In genomic region chr8:79606225-79606624, GRCm38 (mm10) we compare ENCODE assay signal across 12 mouse cellular contexts. TPM values are rescaled to one million over a fixed set of nuclear protein-coding genes. Genes with fewer than 3 reads are reported as not detected.
DNase-seq lines count a peak whose midpoint lies in the region; ATAC-seq and TF ChIP-seq lines count a peak whose summit lies in the region.
"Had no signal": no experiment of that assay in that cellular context is flagged by ENCODE, and none has a peak within 500 bp of the region (broad histone marks: within the 10 kb centered on the region; RNA-seq: fewer than 3 reads in every experiment).

No protein-coding gene starts in this region.

- TF ChIP-seq POLR2A in lung, adult 2 months (IDR thresholded peaks at IDR 0.05; ENCODE audit: borderline replicate concordance, extremely low read depth, low read depth, low read length) = no peak
- TF ChIP-seq POLR2A in MEL (IDR thresholded peaks at IDR 0.05; ENCODE audit: control insufficient read depth in 1 of 2, insufficient read depth in 1 of 2, low read depth in 1 of 2, low read length in 2 of 2, poor library complexity in 1 of 2) = no peak

- no peaks in the 10 kb centered on the region for H3K79me2 ChIP-seq in MEL (ENCODE audit: control insufficient read depth, insufficient read depth, low read length, poor library complexity)

- peak; percentile 24; the same call in 1 of the 2 replicates for TF ChIP-seq CTCF in hindbrain, postnatal 0 days (IDR thresholded peaks at IDR 0.05; ENCODE audit: low read depth)
- peak; percentile 38 for TF ChIP-seq CTCF in lung, postnatal 0 days (IDR thresholded peaks at IDR 0.05)
- no peak for TF ChIP-seq CTCF in lung, adult 2 months (IDR thresholded peaks at IDR 0.05; ENCODE audit: insufficient read depth, low read length)
- peak; percentile 39 to 50 (median 40); a peak in 5 of 6 replicates for TF ChIP-seq CTCF in MEL (IDR thresholded peaks at IDR 0.05 in 2 of 3, conservative IDR thresholded peaks at IDR 0.05 in 1 of 3; ENCODE audit: control insufficient read depth in 1 of 3, insufficient read depth in 1 of 3, low read depth in 2 of 3, low read length in 3 of 3, poor library complexity in 1 of 3, severe bottlenecking in 1 of 3)

- ATAC-seq in hindbrain, postnatal 0 days = no peak
- no peak for ATAC-seq in hindbrain, embryonic 16.5 days
- no peak for ATAC-seq in lung, postnatal 0 days

- no peak overlapping the region for H3K4me2 ChIP-seq in hindbrain, postnatal 0 days (ENCODE audit: low read depth, low read length)
- no peak overlapping the region for H3K4me2 ChIP-seq in hindbrain, embryonic 16.5 days (ENCODE audit: low read length)
- no peak overlapping the region for H3K4me2 ChIP-seq in lung, postnatal 0 days (replicated peaks; ENCODE audit: low read depth, low read length)
- H3K4me2 ChIP-seq: limb, embryonic 15.5 days; midbrain, embryonic 11.5 days; stomach, embryonic 15.5 days had no signal

- no peaks in the 10 kb centered on the region for H3K27me3 ChIP-seq in hindbrain, postnatal 0 days (ENCODE audit: insufficient read depth, low read length)
- no peaks in the 10 kb centered on the region for H3K27me3 ChIP-seq in hindbrain, embryonic 16.5 days (replicated peaks; ENCODE audit: control insufficient read depth, insufficient read depth, low read length)
- no peaks in the 10 kb centered on the region for H3K27me3 ChIP-seq in lung, postnatal 0 days (replicated peaks; ENCODE audit: insufficient read depth, low read length)
- H3K27me3 ChIP-seq in MEL (ENCODE audit: control insufficient read depth in 1 of 2, insufficient read depth in 2 of 2, low read length in 2 of 2) = no peaks in the 10 kb centered on the region
- H3K27me3 ChIP-seq in splenic B cell, adult 2 months (ENCODE audit: control insufficient read depth, insufficient read depth, low read length, poor library complexity, severe bottlenecking) = no peaks in the 10 kb centered on the region
- H3K27me3 ChIP-seq: limb, embryonic 15.5 days; stomach, embryonic 15.5 days had no signal

- no peak overlapping the region for H3K4me3 ChIP-seq in hindbrain, postnatal 0 days (ENCODE audit: low read length)
- no peak overlapping the region for H3K4me3 ChIP-seq in hindbrain, embryonic 16.5 days (ENCODE audit: low read length)
- no peak overlapping the region for H3K4me3 ChIP-seq in lung, postnatal 0 days (ENCODE audit: low read depth, low read length)
- no peak overlapping the region for H3K4me3 ChIP-seq in lung, adult 2 months (replicated peaks; ENCODE audit: extremely low read depth, low read depth, low read length)
- no peak overlapping the region for H3K4me3 ChIP-seq in MEL (ENCODE audit: control insufficient read depth in 1 of 2, insufficient read depth in 1 of 2, low read depth in 2 of 2, low read length in 2 of 2)
- H3K4me3 ChIP-seq: limb, embryonic 15.5 days; stomach, embryonic 15.5 days had no signal

- H3K9ac ChIP-seq in hindbrain, postnatal 0 days (replicated peaks; ENCODE audit: low read length) = no peak overlapping the region
- no peak overlapping the region for H3K9ac ChIP-seq in hindbrain, embryonic 16.5 days (ENCODE audit: low read depth, low read length)
- no peak overlapping the region for H3K9ac ChIP-seq in lung, postnatal 0 days (replicated peaks; ENCODE audit: low read depth)
- H3K9ac ChIP-seq in MEL (ENCODE audit: control insufficient read depth, low read depth, low read length, poor library complexity, severe bottlenecking) = no peak overlapping the region
- H3K9ac ChIP-seq: limb, embryonic 15.5 days; stomach, embryonic 15.5 days had no signal

- no peaks in the 10 kb centered on the region for H3K36me3 ChIP-seq in hindbrain, postnatal 0 days (ENCODE audit: insufficient read depth, low read length)
- no peaks in the 10 kb centered on the region for H3K36me3 ChIP-seq in hindbrain, embryonic 16.5 days (ENCODE audit: control insufficient read depth, insufficient read depth, low read length)
- no peaks in the 10 kb centered on the region for H3K36me3 ChIP-seq in lung, postnatal 0 days (ENCODE audit: insufficient read depth, low read length)
- H3K36me3 ChIP-seq in MEL (ENCODE audit: control insufficient read depth in 1 of 2, insufficient read depth in 2 of 2, low read length in 2 of 2) = no peaks in the 10 kb centered on the region
- no peaks in the 10 kb centered on the region for H3K36me3 ChIP-seq in splenic B cell, adult 2 months (ENCODE audit: control insufficient read depth, insufficient read depth, low read length, poor library complexity, severe bottlenecking)
- H3K36me3 ChIP-seq: limb, embryonic 15.5 days; stomach, embryonic 15.5 days had no signal

- TF ChIP-seq EP300 in lung, postnatal 0 days (IDR thresholded peaks at IDR 0.05) = no peak
- TF ChIP-seq EP300 in MEL (IDR thresholded peaks at IDR 0.05; ENCODE audit: low read depth in 1 of 2, low read length in 2 of 2) = no peak

- no peak overlapping the region for H3K27ac ChIP-seq in hindbrain, postnatal 0 days
- H3K27ac ChIP-seq in hindbrain, embryonic 16.5 days (ENCODE audit: low read depth, low read length) = no peak overlapping the region
- H3K27ac ChIP-seq in lung, postnatal 0 days (ENCODE audit: low read length) = no peak overlapping the region
- no peak overlapping the region for H3K27ac ChIP-seq in MEL (ENCODE audit: control insufficient read depth, low read depth, low read length)
- H3K27ac ChIP-seq: limb, embryonic 15.5 days; stomach, embryonic 15.5 days had no signal

- DNase-seq in hindbrain, postnatal 0 days (ENCODE audit: low spot score) = no peak
- no peak for DNase-seq in lung, postnatal 0 days (ENCODE audit: low spot score)
- DNase-seq in lung, adult 2 months = no peak
- DNase-seq in MEL (ENCODE audit: low read depth, low spot score) = peak; percentile 47
- DNase-seq in splenic B cell, adult 2 months (ENCODE audit: low read depth, low spot score) = peak; percentile 19
- no peak for DNase-seq in adrenal gland, postnatal 25 days
- DNase-seq: gastrocnemius, postnatal 10 days; heart, postnatal 4 days had no signal

- no peaks in the 10 kb centered on the region for H3K4me1 ChIP-seq in hindbrain, postnatal 0 days (ENCODE audit: insufficient read depth, low read length)
- no peaks in the 10 kb centered on the region for H3K4me1 ChIP-seq in hindbrain, embryonic 16.5 days (ENCODE audit: control insufficient read depth, insufficient read depth, low read depth, low read length)
- no peaks in the 10 kb centered on the region for H3K4me1 ChIP-seq in lung, postnatal 0 days (ENCODE audit: insufficient read depth, low read depth, low read length)
- no peaks in the 10 kb centered on the region for H3K4me1 ChIP-seq in lung, adult 2 months (ENCODE audit: control insufficient read depth, insufficient read depth, low read length)
- no peaks in the 10 kb centered on the region for H3K4me1 ChIP-seq in MEL (ENCODE audit: control insufficient read depth in 1 of 2, insufficient read depth in 2 of 2, low read length in 2 of 2)
- H3K4me1 ChIP-seq: limb, embryonic 15.5 days; stomach, embryonic 15.5 days had no signal

- TF ChIP-seq RAD21 in MEL (IDR thresholded peaks at IDR 0.05; ENCODE audit: low read depth, low read length) = peak; percentile 28

- no peaks in the 10 kb centered on the region for H3K9me3 ChIP-seq in hindbrain, postnatal 0 days (ENCODE audit: low read length)
- H3K9me3 ChIP-seq in hindbrain, embryonic 16.5 days (ENCODE audit: control insufficient read depth, low read length) = no peaks in the 10 kb centered on the region
- no peaks in the 10 kb centered on the region for H3K9me3 ChIP-seq in lung, postnatal 0 days (ENCODE audit: low read length)
- no peaks in the 10 kb centered on the region for H3K9me3 ChIP-seq in MEL (replicated peaks; ENCODE audit: insufficient read depth, low read length)
- H3K9me3 ChIP-seq: limb, embryonic 15.5 days; stomach, embryonic 15.5 days had no signal

TF ChIP-seq in MEL, 35 proteins besides CTCF, POLR2A, EP300 and RAD21:
- TF ChIP-seq MAFK (IDR thresholded peaks at IDR 0.05; ENCODE audit: borderline replicate concordance, low read depth, low read length) (no peak), MEF2A (IDR thresholded peaks at IDR 0.05; ENCODE audit: extremely low read depth, insufficient replicate concordance, low read depth, low read length, poor library complexity, severe bottlenecking) (no peak), TBP (IDR thresholded peaks at IDR 0.05; ENCODE audit: low read depth, low read length) (no peak), SMC3 (IDR thresholded peaks at IDR 0.05; ENCODE audit: low read depth, low read length) (peak; percentile 35), TAL1 (IDR thresholded peaks at IDR 0.05; ENCODE audit: low read length) (no peak), MAZ (IDR thresholded peaks at IDR 0.05; ENCODE audit: low read depth, low read length) (no peak)
TF ChIP-seq in MEL: peak in this region for 1.

RNA-seq across cellular contexts. Expression of gene Otud4, which starts 33.2 kb away (rescaled TPM):
- total RNA-seq in hindbrain, postnatal 0 days (2014; rRNA removed) = 24.2 and 26.0 TPM in 2 replicates
- polyA plus RNA-seq in hindbrain, postnatal 0 days (2015; fragmentation: Nextera tagmentation; extraction: Ambion mirVana) = 6.1 TPM in 2 replicates
- 7.7 and 9.5 TPM in 2 replicates for polyA plus RNA-seq in hindbrain, embryonic 16.5 days (2015; fragmentation: Nextera tagmentation; extraction: Ambion mirVana)
- polyA plus RNA-seq in lung, postnatal 0 days (2015; fragmentation: Nextera tagmentation; extraction: Ambion mirVana) = 8.0 and 8.7 TPM in 2 replicates
- polyA plus RNA-seq in lung, adult 2 months (2012; rRNA removed) = 23.1 and 28.0 TPM in 2 replicates
- total RNA-seq in MEL (2012; rRNA removed) = 42.8 and 45.3 TPM in 2 replicates
- polyA plus RNA-seq in MEL (2012; ENCODE audit: insufficient read depth in 1 of 2, insufficient read length in 2 of 2, low read depth in 1 of 2, low replicate concordance in 2 of 2, missing spikeins in 1 of 2) = 10 to 100 TPM; 51.7 to 53.4 TPM
- total RNA-seq in adrenal gland, postnatal 25 days (2021) = 51.5 and 60.6 TPM in 2 replicates

Comparison
In these comparisons a context has a peak if more than half of its experiments do, and no peak if none do; other contexts are left out.
1. DNase-seq: peak in MEL (single experiment) and splenic B cell, adult 2 months (single experiment); none in hindbrain, postnatal 0 days (single experiment), lung, postnatal 0 days (single experiment), lung, adult 2 months (single experiment) and adrenal gland, postnatal 25 days (single experiment).